Mouse (Mus musculus): ENCODE results near the gene Syne4. TPM values are rescaled to one million over a fixed set of nuclear protein-coding genes. Genes with fewer than 3 reads are reported as not detected.

Syne4 gene
- total RNA-seq, 2 experiments from 2014 or later = 4.2 to 5.8 TPM

Other genes starting within 250 kb of the Syne4 start
- gene Zfp82, start 241.9 kb upstream of the Syne4 start, total RNA-seq (2021) = 1 to 10 TPM; 3.6 to 4.5 TPM
- gene Gm26920, start 224.4 kb upstream of the Syne4 start, total RNA-seq (2021) = not detected
- gene Zfp566, start 224.3 kb upstream of the Syne4 start, total RNA-seq (2021) = 1 to 10 TPM; 6.9 to 8.5 TPM
- 10 to 100 TPM; 65.1 to 72.3 TPM for gene Zfp260, start 220.0 kb upstream of the Syne4 start, total RNA-seq (2021)
- gene Zfp382, start 192.9 kb upstream of the Syne4 start, total RNA-seq (2021) = 10 to 100 TPM; 25.3 to 27.6 TPM
- gene Zfp146, start 145.1 kb upstream of the Syne4 start, total RNA-seq (2021) = 10 to 100 TPM; 48.4 to 52.6 TPM
- 1 to 10 TPM; 6.2 to 8.6 TPM for gene Cox7a1, start 130.7 kb upstream of the Syne4 start, total RNA-seq (2021)
- 100 to 1,000 TPM; 206 to 239 TPM for gene Capns1, start 116.0 kb upstream of the Syne4 start, total RNA-seq (2021)
- gene Polr2i, start 82.9 kb upstream of the Syne4 start, total RNA-seq (2021) = 10 to 100 TPM; 53.9 to 58.0 TPM
- 100 to 1,000 TPM; 135 to 139 TPM for gene Tbcb, start 82.5 kb upstream of the Syne4 start, total RNA-seq (2021)
- gene Ovol3, start 79.1 kb upstream of the Syne4 start, total RNA-seq (2021) = not detected
- gene Thap8, start 34.7 kb upstream of the Syne4 start, total RNA-seq (2021) = under 1 TPM; 0.35 to 0.67 TPM
- gene Wdr62, start 34.4 kb upstream of the Syne4 start, total RNA-seq (2021) = 1 to 10 TPM; 2.7 to 3.0 TPM
- gene Clip3, start 23.1 kb upstream of the Syne4 start, total RNA-seq (2021) = 100 to 1,000 TPM; 501 to 515 TPM
- 10 to 100 TPM; 41.6 to 45.9 TPM for gene Alkbh6, start 6.1 kb upstream of the Syne4 start, total RNA-seq (2021)
- under 1 TPM; 0.43 to 0.74 TPM for gene E130208F15Rik, start 6.9 kb downstream of the Syne4 start, total RNA-seq (2021)
- 1 to 10 TPM; 7.8 to 8.9 TPM for gene Sdhaf1, start 9.1 kb downstream of the Syne4 start, total RNA-seq (2021)
- 10 to 100 TPM; 32.5 to 35.5 TPM for gene Lrfn3, start 48.0 kb downstream of the Syne4 start, total RNA-seq (2021)
- 10 to 100 TPM; 26.7 to 30.1 TPM for gene Tyrobp, start 99.0 kb downstream of the Syne4 start, total RNA-seq (2021)
- gene Hcst, start 105.0 kb downstream of the Syne4 start, total RNA-seq (2021) = not detected
- 1 to 10 TPM; 3.7 to 3.8 TPM for gene Nfkbid, start 106.9 kb downstream of the Syne4 start, total RNA-seq (2021)
- gene Aplp1, start 130.7 kb downstream of the Syne4 start, total RNA-seq (2021) = 100 to 1,000 TPM; 981 to 987 TPM
- gene Kirrel2, start 142.9 kb downstream of the Syne4 start, total RNA-seq (2021) = 10 to 100 TPM in 1 of 2 experiments, 1 to 10 TPM in 1; 8.5 to 15.5 TPM
- 1 to 10 TPM; 1.2 to 1.3 TPM for gene Nphs1, start 143.5 kb downstream of the Syne4 start, total RNA-seq (2021)
- gene Prodh2, start 178.8 kb downstream of the Syne4 start, total RNA-seq (2021) = not detected
- gene Arhgap33, start 220.3 kb downstream of the Syne4 start, total RNA-seq (2021) = 100 to 1,000 TPM; 160 to 163 TPM
- gene Hspb6, start 237.4 kb downstream of the Syne4 start, total RNA-seq (2021) = 1 to 10 TPM; 6.2 to 6.6 TPM
- 1 to 10 TPM; 4.9 to 5.9 TPM for gene Proser3, start 237.5 kb downstream of the Syne4 start, total RNA-seq (2021)
- gene Lin37, start 245.0 kb downstream of the Syne4 start, total RNA-seq (2021) = 10 to 100 TPM; 34.1 to 43.4 TPM
- 10 to 100 TPM; 57.4 to 62.5 TPM for gene U2af1l4, start 248.5 kb downstream of the Syne4 start, total RNA-seq (2021)
- gene Gm49396, start 248.5 kb downstream of the Syne4 start, total RNA-seq (2021) = 1 to 10 TPM; 4.7 to 5.3 TPM
- gene Psenen, start 248.8 kb downstream of the Syne4 start, total RNA-seq (2021) = 10 to 100 TPM; 77.0 to 84.1 TPM

Measured in layer of hippocampus, postnatal 14 days (tissue).